Mouse (Mus musculus) hindlimb bud, embryonic 11.5 days (tissue): ENCODE data around the gene Mfn2.
"Not testable (repeated sequence)": the region's sequence is repeated elsewhere in the genome, so short reads cannot be mapped to it uniquely, and the experiment has no call there.

Experiments
- DNase-seq: peaks from one replicate; pipeline ENCODE4 v3.0.0-alpha.2; 2012; ENCODE audit warnings: low read depth, low spot score; ENCODE audit errors: extremely low spot score

Gene Mfn2

DNA sequence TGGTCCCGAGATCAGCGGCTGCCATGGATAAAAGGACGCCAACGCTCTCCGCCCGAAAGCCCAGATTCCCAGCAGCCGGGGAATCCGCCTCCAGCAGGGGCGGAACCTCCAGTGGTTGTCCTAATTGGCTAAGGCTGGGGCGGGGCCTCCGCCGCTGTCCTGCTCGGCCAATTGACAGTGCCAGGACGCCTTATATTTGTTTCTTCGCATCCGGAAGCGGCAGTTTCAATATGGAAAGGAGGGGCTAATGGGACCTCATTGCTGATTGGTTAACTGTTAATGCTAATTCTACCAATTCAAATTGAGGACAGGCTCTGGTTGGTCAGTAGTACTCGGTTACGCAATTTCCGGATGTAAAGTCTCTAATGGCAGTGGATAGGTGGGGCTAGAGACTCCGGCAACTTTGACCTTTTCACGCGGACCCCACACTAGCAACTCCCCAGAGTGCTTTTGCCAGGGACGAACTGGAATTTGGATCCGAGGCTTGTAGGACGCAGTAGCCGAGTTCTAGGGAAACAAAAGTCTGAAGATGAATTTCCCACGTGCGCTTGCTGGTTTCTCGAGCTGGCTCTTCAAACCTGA is 36.0 kb downstream of the Mfn2 start, which contains the start of the genes Miip and Fv1:
Gene Miip (minus strand): TSS at position 367 of the 582 bp plus-strand sequence.
Gene Fv1 (plus strand): TSS at position 530 of the 582 bp plus-strand sequence.
- peak; percentile 96 for DNase-seq

GRCm38 (mm10) chr4:147867563-147868449 is 36.7 kb downstream of the Mfn2 start:
- DNase-seq, result no peak

DNA sequence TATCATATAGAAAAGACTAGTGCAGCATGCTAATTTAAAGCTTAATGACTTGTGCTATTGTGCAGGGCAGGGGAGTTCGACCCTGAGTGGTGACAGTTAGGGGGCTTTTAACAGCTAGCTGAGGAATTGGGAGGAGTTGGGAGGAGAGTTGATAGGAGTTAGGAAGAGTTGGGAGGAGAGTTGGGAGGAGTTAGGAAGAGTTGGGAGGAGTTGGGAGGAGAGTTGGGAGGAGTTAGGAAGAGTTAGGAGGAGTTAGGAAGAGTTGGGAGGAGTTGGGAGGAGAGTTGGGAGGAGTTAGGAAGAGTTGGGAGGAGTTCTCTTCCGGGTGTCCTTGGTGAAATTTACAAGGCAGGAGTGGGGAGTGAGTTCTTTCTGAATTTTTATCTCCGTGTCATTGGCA is 37.7 kb downstream of the Mfn2 start:
- not testable (repeated sequence) for DNase-seq

DNA sequence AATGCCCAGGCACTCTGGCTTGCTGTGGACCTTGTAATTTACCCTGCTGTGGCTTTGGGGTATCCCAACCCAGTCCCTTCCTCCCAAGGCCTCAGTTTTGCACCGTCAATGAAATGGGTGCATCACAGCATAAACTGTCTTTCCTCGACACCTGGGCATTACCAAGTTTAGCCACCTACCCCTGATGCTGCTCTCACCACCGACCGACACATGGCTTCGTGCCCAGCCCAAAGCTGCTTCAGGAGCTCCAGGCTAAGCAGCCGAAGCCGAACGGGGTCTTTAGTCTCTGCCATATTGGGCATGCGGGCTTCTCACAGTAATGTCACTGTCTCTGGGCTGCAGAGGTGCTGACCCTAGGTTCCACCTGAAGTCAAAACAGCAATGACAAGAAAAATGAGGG is 38.4 kb downstream of the Mfn2 start:
- no peak for DNase-seq

- no peak for DNase-seq
Observed at GRCm38 (mm10) chr4:147865651-147866050, 38.9 kb downstream of the Mfn2 start.

- DNase-seq, result no peak
Observed at GRCm38 (mm10) chr4:147862051-147862450, 42.5 kb downstream of the Mfn2 start.

GRCm38 (mm10) chr4:147850776-147851175 is 53.7 kb downstream of the Mfn2 start:
- no peak for DNase-seq

GRCm38 (mm10) chr4:147848584-147848991 is 55.9 kb downstream of the Mfn2 start:
- DNase-seq, result no peak

- peak; percentile 96 for DNase-seq
Observed at GRCm38 (mm10) chr4:147847614-147848583, 56.6 kb downstream of the Mfn2 start, which contains the start of gene Zfp933. Gene Zfp933 (minus strand): TSS chr4:147848366.

DNA sequence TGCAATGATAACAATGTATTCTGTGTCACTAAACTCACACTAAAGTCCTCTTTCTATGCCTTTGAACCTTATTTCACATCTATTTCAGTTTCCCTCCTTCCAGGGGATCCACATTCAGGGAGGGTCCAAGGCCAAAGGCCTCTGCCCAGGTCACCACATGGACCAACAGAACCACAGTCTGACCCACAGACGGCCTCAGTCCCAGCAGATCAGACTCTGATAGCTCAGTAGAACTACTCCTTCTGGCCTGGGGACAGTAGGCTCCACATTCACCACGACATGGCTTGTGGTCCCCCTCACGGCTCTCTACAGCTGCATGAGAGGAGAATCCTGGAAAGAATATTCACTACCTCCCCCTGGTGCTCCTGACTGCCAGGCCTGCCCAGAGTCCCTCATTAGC is 61.6 kb downstream of the Mfn2 start:
- no peak for DNase-seq

- DNase-seq, result not testable (repeated sequence)
Observed at GRCm38 (mm10) chr4:147839282-147839681, 65.2 kb downstream of the Mfn2 start.

DNA sequence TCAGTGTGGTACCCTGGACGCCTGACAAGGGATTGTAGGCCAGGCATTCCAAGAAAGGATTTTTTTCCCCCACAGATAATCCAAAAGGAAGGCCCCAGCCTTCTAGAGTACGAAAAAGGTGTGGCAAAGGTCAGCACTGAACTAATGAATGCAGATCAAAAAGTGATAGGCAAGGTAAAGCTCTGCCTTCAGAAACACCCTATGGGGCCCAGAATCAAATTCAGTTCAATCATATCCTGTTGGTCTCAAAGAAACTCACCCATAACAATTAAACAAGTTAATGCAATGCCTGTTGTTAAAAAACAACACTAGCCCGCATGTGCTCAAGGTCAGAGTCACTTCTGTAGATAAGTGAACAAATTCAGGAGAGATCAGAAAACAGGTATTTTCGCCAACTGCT is 80.1 kb downstream of the Mfn2 start:
- DNase-seq, result no peak
